Comparison of ENCODE assay signal across 19 mouse cellular contexts in genomic region chr8:48202632-48203031, GRCm38 (mm10).
"Had no signal": no experiment of that assay in that cellular context is flagged by ENCODE, and none has a peak within 500 bp of the region (broad histone marks: within the 10 kb centered on the region; RNA-seq: fewer than 3 reads in every experiment).

No protein-coding gene starts in this region.

- H3K9me3 ChIP-seq: lung, embryonic 15.5 days; midbrain, embryonic 13.5 days; midbrain, embryonic 15.5 days; neural tube, embryonic 13.5 days; stomach, embryonic 15.5 days had no signal

- DNase-seq: liver, postnatal 0 days; lung, adult 2 months; lung, postnatal 14 days; lung, postnatal 36 days; right cerebral cortex, postnatal 14 days; thymus, adult 2 months; thymus, postnatal 25 days; thymus, postnatal 4 days had no signal

- H3K4me1 ChIP-seq: lung, embryonic 15.5 days; megakaryocyte, embryonic 14.5 days; stomach, embryonic 15.5 days had no signal

- ATAC-seq: liver, postnatal 0 days; lung, postnatal 0 days; midbrain, embryonic 13.5 days; midbrain, embryonic 15.5 days had no signal

- H3K9ac ChIP-seq: liver, postnatal 0 days; lung, embryonic 15.5 days; midbrain, embryonic 13.5 days; midbrain, embryonic 15.5 days; neural tube, embryonic 13.5 days; stomach, embryonic 15.5 days had no signal

- H3K4me3 ChIP-seq: lung, embryonic 15.5 days; megakaryocyte, embryonic 14.5 days; midbrain, embryonic 13.5 days; midbrain, embryonic 15.5 days; myocyte; neural tube, embryonic 13.5 days; stomach, embryonic 15.5 days had no signal

- H3K27ac ChIP-seq: lung, embryonic 15.5 days; macrophage; midbrain, embryonic 13.5 days; midbrain, embryonic 15.5 days; neural tube, embryonic 13.5 days; stomach, embryonic 15.5 days; stomach, postnatal 0 days had no signal

- H3K27me3 ChIP-seq: lung, embryonic 15.5 days; megakaryocyte, embryonic 14.5 days; midbrain, embryonic 15.5 days; neural tube, embryonic 13.5 days; stomach, embryonic 15.5 days had no signal

- H3K4me2 ChIP-seq: lung, embryonic 15.5 days; midbrain, embryonic 11.5 days; midbrain, embryonic 13.5 days; midbrain, embryonic 15.5 days; neural tube, embryonic 13.5 days; stomach, embryonic 15.5 days had no signal

- H3K36me3 ChIP-seq: lung, embryonic 15.5 days; midbrain, embryonic 13.5 days; midbrain, embryonic 15.5 days; neural tube, embryonic 13.5 days; stomach, embryonic 15.5 days had no signal
